Mouse (Mus musculus) myocyte (in vitro differentiated cells): ENCODE measurements at regions not wholly inside any gene's neighbourhood (a gene's known extent, or its start where the extent isn't known, plus 50 kb on each side); places are given as distances from the start of the nearest gene placed in this dataset.

Experiments used
- MAX ChIP-seq: IDR thresholded peaks from one replicate; pipeline ENCODE4 v1.6.1; 2011; ENCODE audit warnings: low read depth, mild to moderate bottlenecking, control low read depth
- MYOG ChIP-seq, 3 experiments: IDR thresholded peaks; one replicate each; pipeline ENCODE4 v1.6.1; 2011; ENCODE audit warnings: control low read depth in 2 of 3, low read depth in 2 of 3, mild to moderate bottlenecking in 2 of 3; ENCODE audit not compliant: insufficient read length in 2 of 3, control insufficient read depth in 1 of 3, insufficient read depth in 1 of 3
- POLR2A ChIP-seq: IDR thresholded peaks from one replicate; pipeline ENCODE4 v1.6.1; 2011; ENCODE audit warnings: low read depth, mild to moderate bottlenecking, control low read depth, moderate library complexity; ENCODE audit not compliant: insufficient read length
- USF1 ChIP-seq: IDR thresholded peaks from one replicate; pipeline ENCODE4 v1.6.1; 2011; ENCODE audit warnings: low read depth, mild to moderate bottlenecking, control low read depth, moderate library complexity

- TF ChIP-seq POLR2A (no peak), MYOG (IDR thresholded peaks at IDR 0.05; ENCODE audit: control insufficient read depth in 1 of 3, insufficient read depth in 1 of 3, insufficient read length in 2 of 3, low read depth in 2 of 3) (no peak), MAX (no peak), USF1 (no peak)
Observed at GRCm38 (mm10) chr2:101209136-101209535, 415.4 kb upstream of the Rag2 start.
